Mouse (Mus musculus) naive thymus-derived CD4-positive, alpha-beta T cell, adult 2 months (primary cell): Measurements from ENCODE around the gene Car5a.

Experiments used
- DNase-seq: peaks from one replicate; pipeline ENCODE4 v3.0.0-alpha.2; 2011; ENCODE audit warnings: low read depth

The Car5a gene

DNA sequence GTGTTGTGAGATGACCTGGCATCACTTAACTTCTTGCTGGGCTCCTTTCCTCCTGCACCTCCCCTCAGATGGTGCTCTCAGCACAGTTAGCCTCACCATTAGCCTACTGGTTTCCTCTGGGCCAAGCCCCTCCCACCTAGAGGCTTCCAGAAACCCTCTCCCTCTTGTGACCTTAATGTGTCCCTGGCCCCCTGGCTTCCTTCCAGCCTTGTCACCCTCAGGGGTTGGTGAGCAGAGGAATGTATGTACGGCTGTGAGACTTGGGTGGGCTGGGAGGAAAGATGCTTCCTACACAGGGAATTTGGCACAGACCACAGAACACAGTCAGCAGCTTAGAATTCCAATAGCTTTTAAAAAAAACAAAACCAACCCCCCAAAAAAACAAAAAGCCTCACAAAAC is 63.9 kb downstream of the Car5a start:
- no peak for DNase-seq

GRCm38 (mm10) chr8:121879712-121880111 is 65.0 kb downstream of the Car5a start:
- no peak for DNase-seq

DNA sequence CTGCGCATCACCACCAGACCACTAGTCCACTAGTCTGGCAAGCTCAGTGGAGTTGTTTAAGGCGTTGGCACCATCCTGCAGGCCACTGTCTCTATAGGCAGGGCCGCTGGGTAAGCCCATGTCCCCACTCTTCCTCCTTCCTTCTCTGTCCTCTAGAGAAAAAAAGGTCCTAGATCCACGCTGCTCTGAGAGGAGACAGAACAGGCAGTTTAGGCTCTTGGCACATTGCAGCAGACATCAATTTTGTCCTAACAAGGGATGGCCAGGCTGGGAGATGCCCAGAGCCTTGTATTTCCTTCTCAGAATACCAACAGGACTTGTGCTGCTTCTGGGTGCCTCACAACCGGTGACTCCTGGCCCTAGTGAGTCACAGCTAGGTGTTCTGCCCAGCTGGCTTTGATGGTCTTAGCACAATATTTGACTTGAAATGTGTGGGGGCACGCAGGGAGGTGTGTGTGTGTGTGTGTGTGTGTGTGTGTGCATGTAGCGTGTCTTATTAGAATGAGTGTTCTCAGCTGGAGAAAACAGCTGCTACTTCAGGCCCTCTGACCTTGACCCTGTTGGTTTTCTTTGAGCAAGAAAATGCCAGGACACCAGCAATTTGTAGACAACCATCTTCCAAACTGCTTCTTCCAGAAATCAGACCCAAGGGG is 66.8 kb downstream of the Car5a start:
- no peak for DNase-seq

DNA sequence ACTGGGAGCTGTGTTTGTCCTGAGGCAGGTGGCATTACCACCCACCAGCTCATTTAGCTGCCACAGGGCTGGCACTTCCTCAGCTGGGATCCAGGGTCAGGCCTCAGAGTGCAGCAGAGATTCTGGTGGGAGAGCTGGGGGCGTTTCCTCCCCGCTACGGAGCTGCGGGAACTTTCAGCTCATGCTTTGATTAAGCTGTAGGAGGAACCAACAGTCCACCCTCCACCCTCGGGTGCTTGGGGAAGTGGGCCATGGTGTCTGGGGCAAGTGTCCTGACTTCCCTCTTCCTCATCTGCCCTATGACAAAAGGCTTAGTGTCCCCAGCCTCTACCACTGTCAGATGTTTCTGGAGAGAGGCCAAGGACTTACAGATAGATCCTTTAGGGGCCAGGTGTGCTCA is 67.5 kb downstream of the Car5a start:
- no peak for DNase-seq

DNA sequence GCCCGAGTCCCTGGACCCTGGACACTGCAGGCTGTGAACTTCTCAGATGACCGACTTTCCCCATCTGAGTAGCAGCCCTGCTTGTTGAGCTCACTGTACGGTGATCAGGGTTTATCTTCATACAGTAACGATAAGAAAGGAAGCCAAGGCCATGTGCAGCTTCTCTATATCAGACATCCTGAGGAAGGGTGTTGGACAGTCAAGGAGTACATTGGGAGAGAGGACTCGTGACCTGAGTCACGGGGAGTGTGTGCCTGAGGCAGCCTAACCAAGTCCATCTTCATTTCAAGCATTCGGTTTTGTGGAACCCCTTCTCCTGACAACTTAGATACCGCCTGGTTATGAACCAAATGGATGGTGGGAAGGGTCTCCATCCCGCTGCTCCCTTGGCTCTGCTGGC is 69.2 kb downstream of the Car5a start:
- no peak for DNase-seq

DNA sequence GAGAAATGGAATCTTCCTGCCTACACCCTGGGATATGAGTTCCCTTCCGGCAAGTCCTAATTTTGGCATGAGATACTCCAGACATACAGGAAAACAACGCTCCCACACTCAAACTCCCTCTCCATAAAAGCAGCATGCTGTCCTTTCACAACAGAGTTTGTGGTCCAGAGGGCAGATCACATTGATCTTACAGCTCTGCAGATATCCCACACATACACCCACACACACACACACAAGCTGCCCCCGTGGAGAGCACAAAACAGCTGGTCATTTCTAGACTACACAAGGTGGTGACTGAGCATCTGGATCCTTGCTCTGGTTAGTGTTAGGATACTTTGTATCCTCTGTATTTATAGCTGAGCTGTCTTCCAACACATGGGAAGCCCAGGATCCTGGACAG is 69.7 kb downstream of the Car5a start:
- DNase-seq: no peak

DNA sequence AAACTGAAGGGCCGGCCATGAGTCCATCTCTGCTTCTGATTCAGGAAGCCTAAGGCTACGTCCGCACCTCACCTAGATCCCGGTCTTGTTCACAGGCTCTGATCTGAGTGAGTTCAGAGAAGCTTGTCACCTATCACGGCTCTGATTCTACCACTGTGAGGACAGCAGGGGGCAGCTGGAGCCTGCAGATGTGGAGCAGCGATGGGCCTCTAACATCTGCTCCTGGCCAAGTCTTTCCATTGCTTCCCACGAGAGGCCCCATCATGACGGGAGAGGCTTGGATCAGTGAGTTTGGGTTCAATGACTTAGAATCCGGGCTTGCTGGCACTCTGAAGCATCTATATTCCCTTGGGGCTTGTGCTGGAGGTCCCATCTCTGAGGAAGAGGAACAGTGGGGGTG is 70.7 kb downstream of the Car5a start:
- peak; percentile 39 for DNase-seq

GRCm38 (mm10) chr8:121871833-121872440 is 72.8 kb downstream of the Car5a start:
- DNase-seq: no peak

DNA sequence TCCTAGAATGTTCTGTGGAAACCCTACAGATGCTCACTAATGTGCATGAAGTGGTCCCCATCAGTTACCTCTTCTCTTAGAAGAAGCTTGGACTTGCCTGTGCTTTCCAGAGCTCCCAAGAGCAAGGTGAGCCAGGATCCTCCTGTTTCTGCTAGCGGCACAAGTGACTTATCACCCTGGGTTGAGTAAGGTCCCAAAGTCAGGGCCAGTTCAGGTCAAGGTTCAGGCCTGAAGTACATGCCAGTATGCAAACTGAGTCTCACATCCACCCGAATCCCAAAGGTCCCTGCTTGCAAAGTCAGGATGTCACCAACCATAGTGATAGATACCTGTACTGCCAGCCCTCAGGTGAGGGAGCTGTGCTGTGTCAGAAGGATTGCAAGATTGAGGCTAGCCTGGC is 74.5 kb downstream of the Car5a start:
- DNase-seq: no peak

DNA sequence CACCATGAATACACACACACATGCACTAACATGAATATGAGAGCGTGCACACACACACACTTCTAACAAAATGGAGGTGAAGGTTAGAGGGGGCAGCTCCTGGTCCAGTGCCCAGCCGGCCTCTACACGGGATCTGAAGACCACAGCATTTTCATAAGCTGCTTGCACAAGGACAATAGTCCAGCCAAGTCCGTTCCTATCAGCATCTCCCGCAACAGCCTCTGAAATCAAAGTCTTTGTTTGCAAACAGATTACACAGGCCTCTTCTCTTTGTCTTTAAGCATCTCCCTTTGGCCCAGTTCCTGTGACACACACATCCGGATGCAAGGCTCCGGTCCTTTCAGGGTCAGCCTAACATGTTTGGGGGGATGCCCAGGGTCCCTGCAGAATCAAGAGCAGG is 75.8 kb downstream of the Car5a start:
- DNase-seq: no peak

DNA sequence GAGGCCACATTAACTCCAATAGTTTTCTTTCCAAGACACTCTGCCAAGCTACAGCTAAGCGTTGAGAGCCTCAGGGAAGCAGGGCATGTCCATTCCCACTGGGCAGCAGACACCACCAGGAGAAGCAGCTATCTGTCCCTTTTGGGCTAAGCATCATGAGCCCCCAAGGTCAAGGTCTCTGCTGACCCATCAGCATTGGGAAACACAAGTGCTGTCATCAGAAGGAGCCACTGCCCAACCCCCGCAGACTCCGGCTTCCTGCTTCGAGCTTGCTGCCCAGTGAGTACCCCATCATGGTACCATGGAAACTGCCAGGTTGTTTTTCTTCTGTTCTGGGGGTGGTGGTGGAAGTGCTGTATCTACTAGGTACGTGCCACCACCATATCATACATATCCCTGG is 76.5 kb downstream of the Car5a start:
- no peak for DNase-seq
